Mouse (Mus musculus) forebrain, embryonic 11.5 days (tissue): ENCODE data around the gene Car4. TPM values are rescaled to one million over a fixed set of nuclear protein-coding genes. Genes with fewer than 3 reads are reported as not detected.

ENCODE experiments used
- ATAC-seq: fragments of 200-750 bp; cut with Nextera tagmentation; replicated peaks from 2 replicates; pipeline ENCODE4 v1.8.0; 2017; ENCODE audit warnings: moderate TSS enrichment; ENCODE audit not compliant: low FRiP score
- DNase-seq: peaks from one replicate; pipeline ENCODE4 v3.0.0-alpha.2; 2017; ENCODE audit warnings: low spot score
- H3K27ac ChIP-seq: fragments of 300-500 bp; sonication (generic); 2 replicates; pipeline ENCODE4 v1.5.1; 2014; ENCODE audit warnings: low read depth, low read length
- H3K27me3 ChIP-seq: fragments of 300-500 bp; sonication (generic); 2 replicates; pipeline ENCODE4 v1.6.1; 2014; ENCODE audit warnings: mild to moderate bottlenecking, low read length, mixed read lengths; ENCODE audit not compliant: control insufficient read depth, insufficient read depth
- H3K36me3 ChIP-seq: fragments of 300-500 bp; sonication (generic); 2 replicates; pipeline ENCODE4 v1.6.1; 2014; ENCODE audit warnings: mild to moderate bottlenecking, low read length, moderate library complexity, mixed read lengths; ENCODE audit not compliant: control insufficient read depth, insufficient read depth
- H3K4me1 ChIP-seq: fragments of 300-500 bp; sonication (generic); replicated peaks from 2 replicates; pipeline ENCODE4 v1.6.1; 2014; ENCODE audit warnings: low read length, mixed read lengths; ENCODE audit not compliant: control insufficient read depth, insufficient read depth
- H3K4me2 ChIP-seq: fragments of 300-500 bp; sonication (generic); 2 replicates; pipeline ENCODE4 v1.6.1; 2014; ENCODE audit warnings: low read depth, mild to moderate bottlenecking, low read length, moderate library complexity, mixed read lengths; ENCODE audit not compliant: severe bottlenecking
- H3K4me3 ChIP-seq: fragments of 300-500 bp; sonication (generic); 2 replicates; pipeline ENCODE4 v1.5.1; 2014; ENCODE audit warnings: low read depth, low read length
- H3K9ac ChIP-seq: fragments of 300-500 bp; sonication (generic); 2 replicates; pipeline ENCODE4 v1.6.1; 2014; ENCODE audit warnings: low read length
- H3K9me3 ChIP-seq: fragments of 300-500 bp; sonication (generic); 2 replicates; pipeline ENCODE4 v1.6.1; 2016; ENCODE audit warnings: low read length, mixed read lengths; ENCODE audit not compliant: control insufficient read depth
- WGBS: fragments of 180-500 bp; shearing (Covaris S2); extraction: QIAGEN DNeasy Blood & Tissue Kit; methylation state at CpG from one replicate; pipeline ENCODE4 v1.1.7; 2014; 5-methylcytosine and 5-hydroxymethylcytosine counted together
- polyA plus RNA-seq: library from polyadenylated mRNA; unstranded; fragments of >200 nt; fragmentation: Nextera tagmentation; extraction: Ambion mirVana; gene quantifications from 2 replicates; pipeline ENCODE4 v1.2.1, GENCODE M21; 2014

Car4 gene
- polyA plus RNA-seq, 1 experiment from 2014 or later = 1.3 TPM

GRCm38 (mm10) chr11:84988341-84988919 is 30.8 kb downstream of the Car4 start:
- H3K36me3 ChIP-seq = no peaks in the 10 kb centered on the region; the same call in 1 of the 2 replicates

GRCm38 (mm10) chr11:84992996-84993395 is 35.4 kb downstream of the Car4 start:
- DNase-seq = no peak
- Histone ChIP-seq H3K4me2 (no peak overlapping the region), H3K9ac (no peak overlapping the region), H3K9me3 (no peaks in the 10 kb centered on the region), H3K36me3 (no peaks in the 10 kb centered on the region), H3K4me1 (no peaks in the 10 kb centered on the region), H3K27ac (no peak overlapping the region), H3K27me3 (no peaks in the 10 kb centered on the region), H3K4me3 (no peak overlapping the region)
- no peak for ATAC-seq
- WGBS = 96% methylated on average over 1 of the region's 1 CpGs

More at GRCm38 (mm10) chr11:84988341-84988919, 30.8 kb downstream of the Car4 start:
- no peak for DNase-seq
- H3K4me2 ChIP-seq = no peak overlapping the region
- no peak overlapping the region for H3K4me3 ChIP-seq
- no peak overlapping the region for H3K27ac ChIP-seq
- no peak for ATAC-seq
- no peak overlapping the region for H3K9ac ChIP-seq
- H3K4me1 ChIP-seq = no peaks in the 10 kb centered on the region
- 92% methylated on average over 3 of the region's 3 CpGs for WGBS
- H3K27me3 ChIP-seq = no peaks in the 10 kb centered on the region
- no peaks in the 10 kb centered on the region for H3K9me3 ChIP-seq

- Histone ChIP-seq H3K27ac (no peak overlapping the region), H3K4me2 (no peak overlapping the region), H3K9me3 (no peaks in the 10 kb centered on the region), H3K4me3 (no peak overlapping the region), H3K9ac (no peak overlapping the region), H3K36me3 (no peaks in the 10 kb centered on the region), H3K4me1 (no peaks in the 10 kb centered on the region), H3K27me3 (no peaks in the 10 kb centered on the region)
- DNase-seq = no peak
- WGBS = 89% methylated on average over 1 of the region's 1 CpGs
- no peak for ATAC-seq
Observed at GRCm38 (mm10) chr11:84995241-84995640, 37.7 kb downstream of the Car4 start.

GRCm38 (mm10) chr11:85003566-85003965 is 46.0 kb downstream of the Car4 start:
- no peaks in the 10 kb centered on the region for H3K4me1 ChIP-seq
- no peak overlapping the region for H3K9ac ChIP-seq
- H3K9me3 ChIP-seq = no peaks in the 10 kb centered on the region
- H3K4me2 ChIP-seq = no peak overlapping the region
- no peak overlapping the region for H3K4me3 ChIP-seq
- no peak overlapping the region for H3K27ac ChIP-seq
- DNase-seq = no peak
- H3K27me3 ChIP-seq = no peaks in the 10 kb centered on the region
- WGBS = 97% methylated on average over 3 of the region's 3 CpGs
- ATAC-seq = no peak
- no peaks in the 10 kb centered on the region for H3K36me3 ChIP-seq

- Histone ChIP-seq H3K9ac (no peak overlapping the region), H3K4me1 (no peaks in the 10 kb centered on the region), H3K4me2 (no peak overlapping the region), H3K36me3 (no peaks in the 10 kb centered on the region), H3K27ac (no peak overlapping the region), H3K9me3 (no peaks in the 10 kb centered on the region), H3K27me3 (no peaks in the 10 kb centered on the region), H3K4me3 (no peak overlapping the region)
- ATAC-seq (no peak), DNase-seq (no peak)
Observed at GRCm38 (mm10) chr11:85013121-85013520, 55.5 kb downstream of the Car4 start.

Other genes starting within 250 kb of the Car4 start
- gene Mrm1, start 138.3 kb upstream of the Car4 start, polyA plus RNA-seq = 12.3 and 13.7 TPM in 2 replicates
- gene Dhrs11, start 128.8 kb upstream of the Car4 start, polyA plus RNA-seq = 12.6 TPM in 2 replicates
- 68.3 and 68.7 TPM in 2 replicates for gene Ggnbp2, start 87.0 kb upstream of the Car4 start, polyA plus RNA-seq
- gene Myo19, start 77.6 kb upstream of the Car4 start, polyA plus RNA-seq = 11.8 and 13.6 TPM in 2 replicates
- gene Pigw, start 77.5 kb upstream of the Car4 start, polyA plus RNA-seq = 3.7 and 3.9 TPM in 2 replicates
- gene Znhit3, start 41.4 kb upstream of the Car4 start, polyA plus RNA-seq = 70.0 and 78.2 TPM in 2 replicates
- gene Usp32, start 182.4 kb downstream of the Car4 start, polyA plus RNA-seq = 7.9 and 8.0 TPM in 2 replicates
- gene 1700125H20Rik, start 212.6 kb downstream of the Car4 start, polyA plus RNA-seq = 0.99 TPM in 1 of 2 replicates, not detected in the other